Mouse (Mus musculus): Measurements from ENCODE around the gene Serhl.

DNA sequence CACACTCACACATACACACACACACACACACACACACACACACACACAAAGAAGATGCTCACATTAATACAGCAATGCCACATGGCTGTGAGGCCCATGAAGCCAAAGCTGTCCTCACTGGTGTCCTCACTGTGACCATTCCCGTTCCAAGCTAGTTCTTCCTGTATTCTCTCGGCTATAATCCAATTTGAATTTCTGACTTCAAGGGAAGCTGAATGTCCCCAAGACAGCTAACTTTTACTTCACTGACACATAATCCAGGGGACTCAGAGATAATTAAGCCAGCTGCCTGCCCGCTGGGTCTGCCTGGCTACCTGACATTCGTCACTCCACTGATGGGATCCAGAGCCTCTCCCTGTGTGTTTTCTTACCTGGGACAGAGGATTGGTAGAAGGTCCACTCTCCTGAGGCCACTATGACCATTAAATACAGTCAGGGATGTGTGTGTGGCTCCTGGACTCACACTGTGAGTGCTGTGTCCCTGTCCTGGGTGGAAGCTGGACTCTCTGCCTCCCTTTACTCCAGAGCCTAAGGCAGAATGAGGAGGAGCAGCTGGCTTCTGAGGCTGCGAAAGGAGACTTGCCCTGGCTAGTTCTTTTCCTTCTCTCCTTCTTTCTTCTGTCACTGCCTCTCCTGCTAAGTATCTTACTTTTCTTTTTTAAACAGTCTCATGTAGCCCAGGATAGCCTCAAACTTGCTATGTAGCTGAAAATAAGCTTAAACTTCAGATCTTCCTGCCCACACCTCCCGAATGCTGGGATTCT, 36.8 kb upstream of the Serhl start:
- TF ChIP-seq CTCF (IDR thresholded peaks at IDR 0.05; ENCODE audit: borderline replicate concordance, insufficient read depth, low read depth, low read length) (no peak), POLR2A (IDR thresholded peaks at IDR 0.05; ENCODE audit: borderline replicate concordance, insufficient read depth, low read length) (no peak)
